Mouse (Mus musculus) layer of hippocampus, adult 11-12 months (tissue): ENCODE measurements around the gene Aoah.

Experiments used
- DNase-seq: peaks from one replicate; pipeline ENCODE4 v3.0.0; 2022; ENCODE audit warnings: low spot score

Gene Aoah

GRCm38 (mm10) chr13:21074847-21075246 lies 280.9 kb downstream of the Aoah start, which contains the start of gene Olfr1370:
Olfr1370 (minus strand) TSS chr13:21074947.
- no peak for DNase-seq

DNA sequence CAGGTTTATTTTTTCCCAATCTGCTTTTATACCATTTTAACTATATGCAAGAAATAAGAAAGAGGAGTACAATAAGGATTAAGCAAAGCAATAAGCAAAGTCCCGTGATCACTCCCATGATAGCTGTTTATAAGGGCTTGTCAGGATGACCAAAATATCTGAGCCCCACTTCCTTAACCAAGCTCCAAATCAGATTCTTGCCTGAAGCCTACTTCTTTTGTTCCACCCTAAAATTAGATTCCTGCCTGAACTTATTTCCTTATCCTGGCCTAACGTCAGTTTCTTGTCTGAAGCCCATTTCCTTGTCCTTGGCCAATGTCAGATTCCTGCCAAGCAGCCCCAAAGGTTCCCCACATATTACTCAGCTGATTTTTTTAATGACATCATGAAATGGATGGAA lies 288.8 kb downstream of the Aoah start:
- no peak for DNase-seq
